Mouse (Mus musculus): ENCODE data around the gene Nr2f1.
"Not testable (repeated sequence)": the region's sequence is repeated elsewhere in the genome, so short reads cannot be mapped to it uniquely, and the experiment has no call there.

The Nr2f1 gene

DNA sequence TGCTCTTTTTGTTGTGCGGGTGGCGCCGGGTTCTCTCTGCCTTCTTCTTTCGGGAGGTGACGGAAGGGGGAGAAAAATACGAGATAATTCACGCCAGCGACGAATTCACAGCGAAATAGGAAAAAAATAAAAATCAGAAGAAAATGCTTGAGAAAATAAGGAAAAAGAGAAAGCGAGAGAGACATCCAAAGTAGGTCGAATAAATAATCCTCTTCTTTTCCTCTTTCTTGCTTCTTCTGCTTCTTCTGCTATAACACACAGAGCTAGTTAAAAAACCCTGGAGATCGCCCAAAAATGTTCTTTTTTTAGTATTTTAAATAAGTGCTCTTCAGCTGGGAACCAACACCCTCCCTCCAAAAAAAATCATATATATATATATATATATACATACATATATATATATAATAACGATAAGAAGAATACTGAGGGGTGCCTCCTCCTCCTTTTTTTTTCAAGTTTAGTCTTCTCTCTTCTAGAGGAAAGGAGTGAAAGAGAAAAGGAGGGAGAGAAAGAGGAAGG is at the start of gene Nr2f1:
Gene Nr2f1, minus strand, starts transcription at position 116 of the 519 bp plus-strand sequence.
- DNase-seq, result no peak

DNA sequence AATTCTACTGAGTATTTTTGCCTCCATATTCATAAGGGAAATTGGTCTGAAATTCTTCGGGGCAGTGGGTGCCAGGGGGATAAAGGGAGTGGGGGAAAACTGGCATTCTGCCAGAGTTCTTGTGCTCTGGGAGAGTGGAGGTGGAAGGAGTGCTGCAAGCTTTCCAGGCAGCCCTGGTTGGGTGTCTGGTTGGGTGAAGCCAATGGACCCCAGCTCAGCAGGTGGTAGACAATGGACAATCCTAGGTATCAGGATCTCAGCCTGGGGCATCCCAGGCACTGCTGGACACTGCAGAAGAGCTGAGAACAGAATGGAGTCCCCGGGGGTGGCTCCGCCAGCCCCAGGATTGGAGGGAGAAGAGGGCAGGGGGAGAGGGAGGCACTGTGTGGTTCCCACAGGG is 22.1 kb upstream of the Nr2f1 start:
- no peak for DNase-seq

DNA sequence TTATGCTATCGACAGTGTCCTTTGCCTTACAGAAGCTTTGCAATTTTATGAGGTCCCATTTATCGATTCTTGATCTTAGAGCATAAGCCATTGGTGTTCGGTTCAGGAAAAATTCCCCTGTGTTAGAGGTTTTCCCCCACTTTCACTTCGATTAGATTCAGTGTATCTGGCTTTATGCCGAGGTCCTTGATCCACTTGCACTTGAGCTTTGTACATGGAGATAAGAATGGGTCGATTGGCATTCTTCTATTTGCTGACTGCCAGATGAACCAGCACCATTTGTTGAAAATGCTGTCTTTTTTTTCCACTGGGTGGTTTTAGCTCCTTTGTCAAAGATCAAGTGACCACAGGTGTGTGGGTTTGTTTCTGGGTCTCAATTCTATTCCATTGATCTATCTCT is 20.7 kb upstream of the Nr2f1 start:
- DNase-seq, result not testable (repeated sequence)

DNA sequence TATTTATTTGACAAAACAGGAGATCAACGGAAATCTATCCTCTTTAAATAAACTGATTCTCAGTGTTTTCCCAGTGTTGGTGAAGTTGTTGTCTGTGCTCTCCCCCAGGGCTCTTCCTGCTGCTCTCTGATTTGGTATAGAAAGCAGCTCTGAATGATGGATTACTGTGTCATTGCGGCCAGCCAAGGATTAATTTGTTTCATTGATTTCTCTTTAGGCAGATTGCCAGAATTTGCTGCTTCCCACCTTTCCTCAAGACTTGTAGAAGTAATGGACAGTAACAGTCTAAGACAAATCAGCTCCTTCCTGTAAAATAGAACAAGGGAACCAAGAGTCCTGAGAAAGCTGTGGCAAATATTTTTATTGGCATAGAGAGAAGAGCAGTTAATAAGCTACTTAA is 15.7 kb upstream of the Nr2f1 start:
- DNase-seq, result no peak

DNA sequence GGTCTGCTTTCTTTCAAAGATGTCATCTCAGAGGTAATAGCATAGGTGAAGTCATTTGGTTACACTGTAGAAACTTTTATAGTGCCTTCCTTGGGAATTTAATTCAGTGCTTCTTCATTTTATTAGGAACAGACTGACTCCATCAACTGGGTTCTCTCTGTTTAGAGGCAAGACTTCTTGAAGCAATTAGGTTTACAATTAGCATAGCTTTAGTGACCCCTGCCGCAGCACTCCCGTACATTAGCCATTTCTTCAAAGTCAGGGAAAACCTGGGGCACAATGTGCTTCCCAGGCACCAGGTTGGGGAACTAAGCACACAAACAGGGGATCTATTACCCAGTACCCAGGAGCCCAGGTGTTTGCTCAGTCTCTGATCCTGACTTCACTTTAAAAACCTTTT is 13.6 kb upstream of the Nr2f1 start:
- no peak for DNase-seq

DNA sequence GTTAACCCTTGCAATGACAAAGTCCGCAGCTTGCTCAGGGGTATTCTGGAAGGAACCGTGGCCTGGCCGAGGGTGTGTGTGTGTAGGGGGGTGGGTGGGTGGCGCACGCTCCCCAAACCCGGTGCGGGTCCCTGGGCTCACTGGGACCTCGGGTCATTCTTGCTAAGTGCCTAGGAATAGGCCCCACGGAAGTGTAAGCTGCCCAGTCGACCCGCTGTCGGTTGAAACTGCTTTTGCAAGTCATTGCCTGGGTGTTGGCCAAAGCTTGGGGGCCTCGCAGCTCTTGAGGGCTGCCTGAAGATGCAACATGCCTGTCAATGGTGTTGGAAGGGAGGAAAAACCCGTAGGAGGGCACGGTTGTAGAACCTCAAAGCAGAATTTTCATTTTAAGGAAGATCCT is 12.6 kb upstream of the Nr2f1 start:
- DNase-seq, result no peak

DNA sequence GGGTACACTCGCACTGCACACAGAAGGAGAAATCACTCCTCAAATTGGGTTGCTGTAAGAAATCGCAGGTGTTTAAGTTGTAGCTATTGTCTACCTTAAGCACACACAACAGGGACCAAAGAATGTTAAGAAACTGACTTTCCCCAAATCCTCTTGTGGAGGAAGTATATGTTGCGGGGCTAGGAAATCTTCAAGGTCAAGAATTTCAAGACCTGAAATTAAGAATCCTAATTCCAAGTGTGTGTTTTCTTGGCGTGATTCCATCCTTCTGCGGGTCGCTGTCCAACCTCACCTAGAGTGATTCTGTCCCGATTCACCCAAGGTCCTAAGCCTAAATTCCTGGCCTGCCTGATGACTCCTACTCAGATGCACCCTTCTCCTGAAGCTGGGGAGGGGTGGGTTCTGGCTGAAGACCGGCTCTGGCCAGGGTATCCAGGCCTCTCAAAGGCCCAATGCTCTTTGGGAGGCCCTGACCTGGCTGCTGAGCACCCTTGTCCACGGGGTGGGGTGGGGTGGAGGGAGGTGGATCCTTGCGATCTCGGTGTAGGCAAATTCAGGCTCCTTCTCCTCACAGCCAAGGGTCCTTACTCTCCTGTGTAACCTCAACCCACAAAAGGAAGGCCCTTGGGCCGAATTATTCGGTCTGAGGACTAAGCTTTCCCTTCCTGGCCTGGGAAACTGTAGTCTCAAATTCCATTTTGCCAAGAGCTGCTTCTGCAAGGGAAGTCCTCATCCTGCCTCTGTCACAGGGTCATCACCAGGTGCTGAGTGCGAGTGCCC is 11.9 kb upstream of the Nr2f1 start:
- DNase-seq, result no peak

DNA sequence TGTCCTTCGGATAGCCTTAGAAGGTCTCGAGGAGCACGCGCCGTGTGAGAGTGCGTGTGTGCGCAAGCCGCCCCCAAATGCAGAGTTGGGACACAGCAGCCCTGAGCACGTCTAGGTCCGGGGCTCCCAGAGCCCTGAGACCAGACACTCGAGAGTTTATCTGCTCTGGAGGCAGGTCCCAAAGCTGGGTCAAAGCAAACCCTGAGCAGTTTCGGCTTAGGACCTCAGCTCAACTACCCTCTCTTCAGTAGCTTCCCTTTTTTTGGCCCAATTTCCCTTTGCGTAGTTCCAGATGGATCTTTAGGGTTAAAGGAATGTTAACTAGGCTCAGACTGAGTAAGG is 11.2 kb upstream of the Nr2f1 start:
- no peak for DNase-seq

DNA sequence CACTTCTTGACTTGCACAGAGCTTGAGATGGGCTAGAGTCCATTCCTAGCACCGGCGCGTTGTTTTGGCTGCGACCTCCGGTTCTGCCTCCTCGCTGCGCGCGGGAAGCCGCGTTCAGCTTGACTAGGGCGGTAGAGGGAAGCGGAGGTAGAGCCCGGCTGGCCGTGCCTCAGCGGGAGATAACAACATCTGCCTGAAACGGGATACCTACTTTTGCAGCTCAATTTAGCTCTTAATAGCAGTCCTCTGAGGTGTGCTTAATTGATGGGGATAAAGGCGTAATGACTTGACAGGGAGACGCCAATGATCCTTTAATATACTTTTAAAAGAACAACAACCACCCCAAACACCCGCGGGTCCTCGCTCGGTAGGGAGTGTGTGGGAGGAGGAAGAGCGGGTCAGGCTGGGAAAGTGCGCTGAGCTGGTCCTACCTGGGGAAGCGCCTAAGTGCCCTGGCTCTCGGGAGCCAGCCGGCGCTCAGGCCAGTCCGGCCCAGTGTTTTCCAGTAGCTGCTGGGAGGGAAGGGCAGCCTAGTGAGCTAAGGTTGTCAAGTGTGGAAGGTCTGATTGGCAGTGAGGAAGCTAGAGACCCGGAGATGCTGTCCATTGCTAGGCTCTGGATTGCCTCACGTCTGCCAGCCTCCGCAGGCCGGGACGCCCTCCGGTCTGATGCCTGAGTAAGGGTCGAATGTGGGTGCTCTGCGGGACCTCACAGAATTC is 10.6 kb upstream of the Nr2f1 start:
- peak; percentile 27 to 42 for DNase-seq

DNA sequence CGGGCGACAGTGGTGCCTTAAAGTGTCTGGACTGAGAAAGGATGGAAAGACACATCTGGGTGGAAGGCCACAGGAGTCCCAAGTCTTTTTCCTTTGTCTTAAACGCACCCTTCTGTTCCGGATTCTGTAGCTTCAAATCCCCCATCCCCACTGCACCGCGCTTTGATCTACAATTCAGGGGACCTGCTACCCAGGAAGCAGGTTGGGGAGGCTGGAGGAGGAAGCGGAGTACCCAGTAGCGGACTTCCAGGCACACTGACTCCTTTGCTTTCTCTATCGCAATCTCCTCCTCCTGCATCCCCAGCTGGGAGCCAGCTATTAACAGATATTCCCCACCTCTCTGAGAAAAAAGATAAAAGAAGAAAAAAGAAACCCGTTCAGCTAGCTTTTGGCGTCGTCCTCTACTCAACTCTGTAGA is 10.1 kb upstream of the Nr2f1 start:
- no peak for DNase-seq

DNA sequence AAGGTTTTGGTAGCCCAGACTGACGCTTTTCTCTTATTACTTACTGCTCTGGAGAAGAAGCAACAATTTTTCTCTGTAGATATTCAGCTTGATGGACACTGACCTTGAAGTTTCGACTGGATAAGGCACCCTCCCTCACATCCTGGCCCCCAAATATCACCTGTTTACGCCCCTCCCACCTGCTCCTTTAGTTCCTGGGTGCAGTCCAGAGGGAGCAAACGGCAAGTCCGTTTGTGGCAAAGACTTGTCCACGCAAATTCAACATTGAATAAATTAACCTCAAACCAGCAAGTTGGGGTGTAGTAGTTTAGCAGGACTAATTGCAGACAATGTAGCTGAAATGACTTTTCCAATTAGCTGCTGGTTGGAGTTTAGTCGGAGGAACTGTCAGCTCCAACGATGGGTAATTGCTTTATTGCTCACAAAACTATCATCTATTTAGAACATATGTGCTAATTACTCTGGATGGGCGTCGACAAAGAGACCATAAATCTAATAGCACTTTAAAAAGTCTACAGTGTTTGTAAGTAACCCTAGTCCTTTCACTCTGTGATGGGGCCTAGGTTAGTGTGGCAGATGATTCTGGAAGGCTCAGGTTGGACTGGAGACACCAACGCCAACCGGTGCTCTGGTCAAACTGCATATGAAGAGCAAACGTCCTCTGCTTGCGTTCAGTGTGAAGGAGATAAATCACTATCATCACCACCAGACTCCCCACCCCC is 9.3 kb upstream of the Nr2f1 start:
- no peak for DNase-seq

DNA sequence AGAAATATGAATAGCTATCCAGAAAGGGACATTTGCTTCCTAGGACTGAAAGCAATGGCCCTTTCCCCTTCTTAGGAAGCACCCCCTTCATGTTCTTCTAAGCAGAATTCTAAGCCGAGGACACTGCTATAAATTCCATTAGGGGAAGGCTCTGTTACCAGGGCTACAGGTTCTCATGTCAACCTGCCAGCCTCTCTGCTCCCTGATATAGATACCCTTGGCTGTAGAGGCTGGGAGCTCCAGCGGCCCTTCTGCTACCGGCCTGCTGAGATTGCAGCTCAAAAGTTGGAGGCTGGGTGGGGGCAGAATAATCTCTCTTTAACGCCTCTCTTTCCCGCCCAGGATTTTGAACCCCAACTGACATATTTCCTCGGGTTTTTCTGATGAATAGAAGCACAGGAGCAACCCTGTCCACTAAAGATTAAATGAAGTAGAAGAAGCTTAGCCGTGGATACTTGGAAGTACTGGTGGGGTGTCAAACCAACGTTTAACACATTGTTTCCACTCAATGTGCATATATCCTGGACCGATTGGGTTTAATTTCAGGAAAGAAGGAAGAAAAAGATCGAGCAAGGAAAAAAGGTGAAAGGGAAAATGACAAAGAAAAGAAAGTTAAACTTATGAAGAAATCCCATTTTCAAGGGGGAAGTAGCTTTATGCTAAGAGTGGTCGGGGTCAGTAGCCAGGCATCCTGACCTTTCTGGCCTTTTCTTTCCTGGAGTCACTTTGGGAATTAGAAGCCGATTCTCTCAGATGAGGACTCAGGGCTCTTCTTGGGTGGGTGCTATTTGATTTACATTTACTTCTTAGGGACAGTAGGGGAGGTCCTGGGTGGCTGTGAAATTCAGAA is 8.5 kb upstream of the Nr2f1 start:
- DNase-seq, result no peak

DNA sequence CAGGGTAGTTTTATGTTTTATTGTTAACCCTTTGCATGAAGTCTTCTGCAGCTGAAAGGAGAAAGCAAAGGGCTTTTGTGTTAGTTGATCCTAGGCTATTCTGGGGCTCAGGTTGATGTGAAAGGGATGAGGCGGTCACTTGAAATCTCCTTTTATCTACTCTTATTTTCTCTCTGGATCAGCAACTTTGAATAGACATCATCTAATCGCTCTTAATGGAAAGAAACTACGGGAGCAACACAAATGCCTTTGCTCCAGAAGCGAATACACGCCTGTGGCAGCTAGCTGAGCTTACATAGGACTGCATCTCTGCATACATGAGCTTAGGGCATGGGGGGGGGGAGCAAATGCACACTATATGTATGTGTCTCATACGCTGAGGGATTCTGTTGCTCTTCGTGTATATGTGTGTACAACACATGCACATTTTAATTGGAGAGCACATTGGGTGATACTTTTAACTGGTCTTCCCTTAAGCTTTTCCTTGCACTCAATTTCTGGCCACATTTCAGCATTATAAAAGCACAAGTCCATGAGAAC is 7.4 kb upstream of the Nr2f1 start:
- no peak for DNase-seq

DNA sequence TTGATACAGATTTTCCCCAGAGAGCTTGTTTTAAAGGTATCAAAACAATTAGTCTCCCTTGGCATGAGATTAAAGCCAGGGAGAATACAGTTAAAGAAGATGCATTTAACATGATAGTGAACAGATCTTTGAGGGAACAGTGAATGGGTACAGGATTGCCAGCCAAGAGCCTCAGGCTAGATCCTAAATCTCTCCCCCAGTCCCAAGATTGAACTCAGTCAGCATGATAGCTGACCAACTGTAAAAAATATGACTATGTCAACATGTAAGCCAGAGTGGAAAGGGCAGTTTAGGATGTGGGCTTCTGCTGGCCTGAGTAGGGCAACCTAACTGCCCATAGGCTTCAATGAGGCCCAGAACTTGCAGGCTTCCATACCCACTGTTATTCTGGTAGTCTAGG is 5.9 kb upstream of the Nr2f1 start:
- DNase-seq, result no peak

DNA sequence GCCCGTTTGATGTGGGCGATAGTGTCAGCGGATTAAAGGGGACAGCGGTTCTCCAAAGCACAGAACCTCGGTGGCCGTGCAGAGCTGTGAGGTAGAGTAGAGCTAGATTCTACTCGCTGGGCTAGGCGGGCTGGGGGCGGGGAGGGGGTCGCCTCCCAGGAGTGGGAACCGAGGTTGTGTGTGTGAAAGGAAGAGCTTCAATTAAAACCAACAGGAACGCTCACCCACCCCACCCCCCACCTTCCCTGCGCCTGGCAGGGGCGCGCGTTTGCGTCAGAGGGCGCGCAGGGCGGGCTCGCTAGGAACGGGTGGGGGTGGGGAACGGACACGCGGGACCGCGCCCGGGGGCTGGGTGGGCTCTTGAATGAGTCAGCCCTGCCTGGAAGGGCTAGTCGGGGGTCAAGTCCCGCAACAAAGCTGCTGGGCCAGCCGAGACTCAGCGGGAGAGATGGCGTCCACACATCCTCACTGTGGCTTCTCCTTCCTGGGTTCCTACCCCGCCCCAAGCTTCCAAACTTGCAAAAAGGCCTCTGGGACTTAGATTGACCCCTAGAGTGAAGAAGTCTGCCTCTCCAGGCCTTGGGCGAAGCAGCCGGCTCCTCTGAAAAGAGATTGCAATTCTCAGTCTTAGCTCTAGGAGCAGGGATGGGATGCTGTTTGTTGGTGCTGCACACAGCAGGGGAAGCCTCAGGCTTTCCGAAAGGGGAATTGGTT is 3.9 kb upstream of the Nr2f1 start:
- DNase-seq, result peak; percentile 49 to 58

DNA sequence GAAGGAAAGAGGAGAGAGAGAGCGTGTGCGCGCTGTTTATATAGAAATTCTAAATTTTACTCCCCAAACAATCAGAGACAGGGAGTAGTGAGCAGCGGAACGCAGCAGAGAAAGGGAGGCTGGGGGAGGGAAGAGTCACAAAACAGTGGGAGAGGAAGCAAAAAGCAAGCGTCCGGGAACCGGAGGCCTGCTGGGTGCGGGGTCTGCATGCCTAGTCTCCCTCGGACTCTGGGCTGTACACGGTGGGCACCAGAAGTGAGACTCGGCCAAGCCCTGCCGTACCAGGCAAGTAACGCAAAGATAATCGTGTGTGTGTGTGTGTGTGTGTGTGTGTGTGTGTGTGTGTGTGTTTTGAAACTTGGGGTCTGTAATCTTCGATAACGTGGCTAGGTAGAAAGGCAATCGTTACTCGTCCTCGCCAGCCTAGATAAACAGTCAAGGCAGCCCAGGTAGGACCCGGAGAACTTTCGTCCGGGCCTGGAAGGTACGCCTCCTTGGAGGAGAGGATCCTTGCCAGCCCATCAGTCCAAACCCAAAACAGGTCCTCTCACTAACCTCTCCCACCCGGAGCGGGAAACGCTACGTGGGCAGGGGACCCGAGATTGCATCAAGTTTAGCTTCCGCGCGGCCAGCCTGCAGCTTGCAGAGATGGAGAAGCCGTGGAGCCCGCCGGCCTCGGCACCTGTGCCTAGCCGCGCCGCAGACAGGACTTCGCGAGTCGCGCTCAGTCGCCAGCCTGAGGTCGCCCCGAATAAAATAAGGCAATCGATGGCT is 3.2 kb upstream of the Nr2f1 start:
- DNase-seq, result peak in 1 of 2 experiments; percentile 28

DNA sequence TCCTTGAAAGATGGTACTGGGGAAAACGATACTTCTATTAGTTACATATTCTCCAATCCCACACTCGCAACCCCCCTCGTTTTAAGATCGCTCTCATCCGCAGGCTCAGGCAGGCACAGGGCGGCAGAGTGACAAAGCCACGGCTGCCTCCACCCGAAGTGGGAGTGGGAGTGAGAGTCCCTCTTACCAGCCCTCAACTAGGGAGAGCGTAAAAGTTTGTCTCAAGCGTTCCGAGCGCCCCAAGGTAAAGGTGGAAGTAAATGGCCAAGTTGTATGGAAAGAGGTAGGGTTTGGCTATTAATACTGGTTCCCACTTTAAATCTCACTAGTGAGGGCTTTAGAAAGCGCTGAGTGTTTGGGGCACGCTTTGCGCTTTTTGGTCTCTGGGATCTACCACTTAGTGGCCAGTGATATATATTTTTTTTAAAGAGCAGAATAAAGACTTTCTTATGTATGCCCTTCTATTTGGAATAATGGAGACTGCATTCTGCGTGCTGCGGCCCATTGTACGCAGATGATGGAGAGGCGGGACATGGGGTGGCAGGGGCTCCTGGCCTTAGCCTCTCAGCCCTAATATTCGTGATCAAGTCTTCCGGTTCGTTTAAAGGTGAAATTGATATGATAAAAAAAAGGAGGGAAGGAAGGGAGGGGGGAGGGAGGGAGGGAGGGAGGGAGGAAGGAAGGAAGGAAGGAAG is 2.5 kb upstream of the Nr2f1 start:
- no peak for DNase-seq

DNA sequence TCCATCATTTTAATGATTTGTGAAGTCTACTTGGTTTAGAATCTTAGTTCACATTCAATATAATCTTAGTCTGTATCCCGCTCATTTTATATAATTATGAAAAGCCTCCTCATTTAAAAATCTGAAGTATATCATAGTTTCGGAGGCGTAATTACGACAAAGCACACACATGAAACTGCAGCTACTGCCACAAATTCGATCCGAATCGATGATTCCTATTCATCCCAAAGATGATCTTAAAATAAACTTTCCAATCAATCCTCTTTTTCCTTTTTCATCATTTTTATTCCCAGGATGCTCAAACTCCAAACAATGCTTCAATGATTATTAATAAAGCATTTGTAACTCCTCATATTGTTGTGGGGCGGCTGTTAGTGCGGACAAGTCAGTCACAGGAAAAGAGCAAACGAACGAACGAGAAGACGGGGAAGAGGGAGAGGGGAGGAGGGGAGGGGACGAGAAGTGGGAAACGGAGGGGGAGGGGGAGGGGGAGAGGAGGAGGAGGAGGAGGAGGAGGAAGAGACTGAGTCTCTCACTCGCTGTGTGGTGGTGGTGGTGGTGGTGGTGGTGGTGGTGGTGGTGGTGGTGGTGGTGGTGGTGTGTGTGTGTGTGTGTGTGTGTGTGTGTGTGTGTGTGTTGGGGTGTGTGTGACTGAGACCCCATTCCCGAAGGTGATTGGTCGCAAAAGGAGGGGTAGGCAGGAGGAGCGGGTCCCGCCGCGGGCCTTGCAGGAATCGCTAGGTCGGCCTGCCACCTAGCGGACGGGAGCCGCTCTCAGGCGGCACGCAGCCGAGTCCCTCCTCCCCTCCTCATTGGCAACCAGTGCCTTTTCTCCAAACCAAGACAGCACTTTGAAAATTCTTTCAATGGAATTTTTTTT is 1.7 kb upstream of the Nr2f1 start:
- DNase-seq, result peak; percentile 86 to 91

DNA sequence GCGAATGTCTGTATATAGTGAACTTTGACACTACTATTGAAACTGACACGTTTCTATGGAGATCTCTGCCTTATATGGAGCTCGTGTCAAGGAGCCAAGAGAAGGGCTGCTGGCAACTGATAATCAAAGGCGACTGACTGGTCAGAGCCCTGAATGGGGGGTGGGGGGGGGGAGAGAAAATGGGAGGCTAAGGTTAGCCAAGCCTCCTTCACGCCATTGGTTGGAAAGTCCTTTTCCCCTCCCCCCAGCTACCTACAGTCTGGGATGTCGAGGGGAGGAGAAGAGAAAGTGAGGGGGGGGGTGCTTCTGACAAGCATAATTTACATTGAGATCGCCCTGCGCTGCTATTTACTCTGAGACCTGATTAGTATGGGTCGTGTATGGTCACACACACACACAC is 850 bp upstream of the Nr2f1 start:
- DNase-seq, result peak in 1 of 2 experiments; percentile 31

All from lung, postnatal 4 days (tissue).